Mouse (Mus musculus) hindlimb bud, embryonic 11.5 days (tissue): ENCODE results near the gene Myod1.

Experiments
- DNase-seq: peaks from one replicate; pipeline ENCODE4 v3.0.0-alpha.2; 2012; ENCODE audit warnings: low read depth, low spot score; ENCODE audit errors: extremely low spot score

Gene Myod1

GRCm38 (mm10) chr7:46390226-46390625 lies 14.0 kb downstream of the Myod1 start:
- DNase-seq: no peak

- no peak for DNase-seq
These were observed 15.4 kb downstream of the Myod1 start for GRCm38 (mm10) chr7:46391701-46392100.

DNA sequence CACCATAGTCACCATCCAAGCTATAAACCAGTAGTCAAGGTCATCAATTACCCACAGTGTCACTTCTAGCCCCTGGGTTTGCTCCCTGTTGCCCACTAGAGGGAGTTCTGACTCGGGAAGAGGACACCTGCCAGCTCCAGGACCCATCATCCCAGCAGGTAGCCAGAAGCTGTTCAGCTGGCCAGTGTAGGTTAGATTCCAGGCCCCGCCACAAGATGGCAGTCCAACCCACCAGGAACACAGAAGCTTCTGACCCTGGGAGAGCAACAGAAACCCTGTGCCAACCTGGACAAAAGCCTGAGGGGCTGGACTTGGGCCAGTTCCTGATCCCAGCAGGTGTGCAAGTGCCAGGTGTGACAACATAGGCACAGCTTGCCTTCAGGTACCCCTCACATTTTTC lies 16.8 kb downstream of the Myod1 start:
- peak; percentile 10 for DNase-seq

- DNase-seq: no peak
These were observed 17.6 kb downstream of the Myod1 start for GRCm38 (mm10) chr7:46393718-46394511.

DNA sequence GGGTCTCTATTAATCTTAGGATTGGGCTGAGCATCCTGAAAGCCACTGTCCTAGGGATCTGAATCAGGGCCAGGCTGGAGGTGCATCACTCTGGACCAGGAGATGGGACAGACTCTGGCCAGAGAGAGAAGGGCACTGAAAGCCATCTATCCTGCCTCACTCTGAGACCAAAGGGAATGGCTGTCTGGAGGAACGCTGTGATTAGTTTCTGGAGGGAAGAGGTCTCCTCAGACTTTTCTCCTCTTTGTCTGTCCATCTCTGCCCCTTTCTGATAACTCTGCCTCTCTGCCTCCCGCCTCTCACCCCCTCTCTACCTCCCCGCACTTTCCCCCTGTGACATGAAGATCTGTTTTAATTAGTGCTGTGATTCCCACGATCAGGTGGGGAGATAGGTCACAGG lies 18.7 kb downstream of the Myod1 start:
- no peak for DNase-seq

GRCm38 (mm10) chr7:46395571-46395970 lies 19.3 kb downstream of the Myod1 start:
- DNase-seq: no peak

GRCm38 (mm10) chr7:46396231-46396927 lies 20.1 kb downstream of the Myod1 start, which contains the start of gene Kcnc1:
TSS of gene Kcnc1 (plus strand) at chr7:46396497.
- peak; percentile 26 for DNase-seq

GRCm38 (mm10) chr7:46396928-46397731 lies 20.9 kb downstream of the Myod1 start:
- no peak for DNase-seq

DNA sequence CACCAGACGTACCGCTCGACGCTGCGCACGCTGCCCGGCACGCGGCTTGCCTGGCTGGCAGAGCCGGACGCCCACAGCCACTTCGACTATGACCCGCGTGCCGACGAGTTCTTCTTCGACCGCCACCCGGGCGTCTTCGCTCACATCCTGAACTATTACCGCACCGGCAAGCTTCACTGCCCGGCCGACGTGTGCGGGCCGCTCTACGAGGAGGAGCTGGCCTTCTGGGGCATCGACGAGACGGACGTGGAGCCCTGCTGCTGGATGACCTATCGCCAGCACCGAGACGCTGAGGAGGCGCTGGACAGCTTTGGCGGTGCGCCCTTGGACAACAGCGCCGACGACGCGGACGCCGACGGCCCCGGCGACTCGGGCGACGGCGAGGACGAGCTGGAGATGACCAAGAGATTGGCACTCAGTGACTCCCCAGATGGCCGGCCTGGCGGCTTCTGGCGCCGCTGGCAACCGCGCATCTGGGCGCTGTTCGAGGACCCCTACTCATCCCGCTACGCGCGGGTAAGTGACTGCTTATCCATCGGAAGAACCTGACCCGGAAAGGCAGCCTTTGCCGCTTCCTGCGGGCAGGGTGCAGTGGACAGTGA lies 21.6 kb downstream of the Myod1 start:
- DNase-seq: no peak

DNA sequence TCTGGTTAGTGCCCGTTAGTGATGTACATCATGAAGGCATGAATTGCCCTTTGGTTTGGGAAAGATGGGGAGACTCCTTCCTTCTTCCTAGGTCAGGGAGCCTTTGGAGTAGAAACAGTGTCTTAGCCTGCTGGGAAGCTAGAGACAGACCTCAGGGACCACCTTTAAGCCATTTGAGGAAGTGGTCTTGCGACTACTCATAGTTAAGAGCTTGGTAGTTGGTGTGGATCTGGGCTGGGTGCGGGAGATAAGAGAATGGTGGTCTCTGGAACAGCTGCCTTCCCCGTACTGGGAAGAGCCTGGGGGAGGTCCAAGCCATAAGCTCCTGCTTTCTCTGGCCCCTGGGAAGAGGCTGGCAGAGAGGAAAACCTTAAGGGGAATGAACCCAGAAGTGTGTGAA lies 22.3 kb downstream of the Myod1 start:
- DNase-seq: no peak

GRCm38 (mm10) chr7:46399676-46400075 lies 23.4 kb downstream of the Myod1 start:
- no peak for DNase-seq

- DNase-seq: no peak
These were observed 24.1 kb downstream of the Myod1 start for GRCm38 (mm10) chr7:46400346-46400745.

GRCm38 (mm10) chr7:46401371-46402180 lies 25.3 kb downstream of the Myod1 start:
- DNase-seq: no peak

DNA sequence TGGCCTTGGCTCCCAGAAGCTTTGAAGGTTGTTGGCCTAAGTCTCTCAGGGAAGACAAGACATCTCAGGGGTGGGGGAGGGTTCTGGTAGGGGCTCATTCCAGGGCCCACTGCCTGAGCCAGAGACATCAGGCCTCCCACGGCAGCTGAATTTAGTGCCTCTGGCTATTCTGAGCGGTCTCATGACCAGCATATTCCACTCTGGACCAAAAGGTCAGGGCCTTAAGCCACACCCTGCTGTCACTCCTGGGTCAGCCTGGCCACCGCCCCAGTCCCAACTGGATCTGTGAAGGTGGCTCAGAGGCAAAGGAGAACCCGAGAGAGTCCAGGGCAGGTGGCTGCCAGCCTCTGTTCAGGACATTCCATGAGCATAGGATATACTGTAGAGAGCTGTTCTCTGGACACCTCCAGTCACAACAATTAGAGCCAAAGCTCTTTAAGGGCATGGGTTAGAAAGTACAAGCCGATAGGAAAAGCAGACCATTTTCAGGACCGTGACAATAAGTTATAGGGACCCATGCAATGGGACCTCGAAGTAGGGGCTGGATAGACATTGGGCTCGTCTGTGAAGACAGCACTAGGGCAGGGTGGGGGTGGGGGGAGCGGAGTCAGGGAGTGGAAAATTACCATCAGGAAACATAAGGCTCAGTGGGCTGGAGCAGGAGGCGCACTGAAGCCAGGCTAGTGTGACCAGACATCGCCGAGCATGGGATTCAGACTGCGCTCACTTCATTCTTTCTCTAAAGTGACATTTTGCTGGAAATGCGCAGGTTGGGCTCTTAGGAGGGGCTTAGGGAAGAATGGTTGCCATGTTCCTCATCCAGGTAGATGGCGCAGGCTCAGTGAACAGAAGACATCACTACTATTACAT lies 27.6 kb downstream of the Myod1 start:
- DNase-seq: no peak

- DNase-seq: no peak
These were observed 28.5 kb downstream of the Myod1 start for GRCm38 (mm10) chr7:46404756-46405155.

DNA sequence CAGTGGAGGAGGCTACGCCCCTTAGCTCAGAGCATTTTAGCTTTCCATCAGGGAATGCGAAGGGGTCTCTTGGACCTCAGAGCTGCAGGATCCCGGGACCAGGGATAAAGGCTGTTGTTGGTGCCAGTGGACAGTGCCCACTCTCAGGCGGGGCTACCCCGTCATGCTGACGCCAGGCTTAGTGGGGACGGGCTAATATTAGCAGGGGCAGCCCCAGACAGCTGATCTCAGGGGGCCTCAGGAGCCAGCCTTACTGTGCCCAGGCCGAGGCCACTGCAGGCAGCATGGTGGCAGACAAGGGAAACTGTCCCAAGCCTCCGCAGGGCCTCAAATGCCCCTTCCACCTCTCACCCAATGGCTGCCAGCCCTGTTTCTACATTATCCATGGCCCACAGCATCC lies 32.3 kb downstream of the Myod1 start:
- DNase-seq: no peak

- DNase-seq: no peak
These were observed 33.0 kb downstream of the Myod1 start for GRCm38 (mm10) chr7:46409204-46409789.

DNA sequence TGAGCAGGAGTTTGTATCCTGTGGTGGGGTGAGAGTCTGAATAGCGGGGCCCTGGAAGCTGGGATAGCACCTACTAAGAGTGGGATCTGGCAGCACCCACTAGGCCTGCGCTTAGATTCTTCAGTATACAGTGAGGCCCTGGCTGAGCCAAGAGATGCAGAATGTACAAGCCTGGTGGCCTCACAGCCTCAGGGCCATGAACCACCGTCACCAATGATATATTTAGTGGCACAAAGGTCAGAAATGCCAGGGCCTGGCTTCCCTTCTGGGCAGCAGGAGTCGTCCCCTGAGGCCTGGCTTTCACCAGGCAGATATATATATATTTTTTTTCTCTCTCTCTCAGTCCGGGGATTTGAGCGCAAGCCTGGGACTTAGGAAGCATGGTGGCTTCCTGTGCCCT lies 34.5 kb downstream of the Myod1 start:
- DNase-seq: no peak

DNA sequence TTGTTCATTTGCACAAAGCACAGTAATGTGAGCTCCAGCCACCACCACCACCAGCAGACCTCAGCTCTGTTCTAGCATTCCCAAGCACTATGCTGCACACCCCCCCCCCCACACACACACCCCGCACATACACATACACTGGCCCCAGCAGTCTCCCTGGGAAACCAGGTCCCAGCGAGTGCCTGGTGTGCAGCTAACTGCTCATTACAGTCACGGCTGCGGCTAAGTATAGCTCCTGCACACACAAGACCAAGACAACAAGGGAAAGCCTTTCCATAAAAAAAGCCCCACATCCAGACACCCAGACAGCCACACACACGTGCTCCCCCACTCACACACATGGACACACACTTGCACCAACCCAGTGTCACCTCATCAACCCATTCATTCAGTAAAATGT lies 36.5 kb downstream of the Myod1 start:
- DNase-seq: no peak
